Mouse (Mus musculus): Measurements from ENCODE around the gene Acp7.

Acp7 gene

DNA sequence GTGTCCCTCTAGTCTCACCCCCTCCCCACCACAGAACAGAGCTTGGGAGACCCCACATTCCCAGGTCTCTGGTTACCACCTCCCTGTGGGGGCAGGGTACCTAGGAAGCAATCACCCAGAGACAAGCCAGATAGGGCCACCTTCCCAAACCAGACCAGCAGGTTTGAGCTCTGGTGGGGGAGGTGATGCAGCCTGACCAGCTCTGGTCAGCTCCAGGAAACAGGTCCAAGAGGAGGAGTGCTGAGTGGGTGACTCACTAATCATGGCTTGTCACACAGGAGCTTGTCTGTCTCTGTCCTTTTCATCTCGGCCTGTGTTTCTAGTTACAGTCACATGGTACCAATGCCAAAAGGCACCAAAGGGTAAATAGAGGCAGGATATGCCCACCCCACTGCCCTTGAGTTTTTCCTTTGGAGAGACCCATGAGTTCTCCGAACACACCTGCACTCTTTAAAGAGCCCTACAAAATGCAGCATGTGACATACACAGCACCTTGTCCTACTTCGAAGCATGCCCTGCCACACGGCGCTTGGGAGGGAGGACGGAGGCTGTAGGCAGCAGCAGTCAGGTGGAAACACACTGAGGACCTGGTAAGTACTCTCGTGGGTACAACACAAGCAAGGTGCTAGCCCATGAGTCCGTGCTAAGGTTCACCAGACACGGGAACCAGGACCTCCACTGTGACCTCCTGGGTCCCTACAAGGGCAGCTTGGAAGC, 53.1 kb downstream of the Acp7 start:
- DNase-seq (ENCODE audit: extremely low spot score, low read depth, low spot score) = no peak

DNA sequence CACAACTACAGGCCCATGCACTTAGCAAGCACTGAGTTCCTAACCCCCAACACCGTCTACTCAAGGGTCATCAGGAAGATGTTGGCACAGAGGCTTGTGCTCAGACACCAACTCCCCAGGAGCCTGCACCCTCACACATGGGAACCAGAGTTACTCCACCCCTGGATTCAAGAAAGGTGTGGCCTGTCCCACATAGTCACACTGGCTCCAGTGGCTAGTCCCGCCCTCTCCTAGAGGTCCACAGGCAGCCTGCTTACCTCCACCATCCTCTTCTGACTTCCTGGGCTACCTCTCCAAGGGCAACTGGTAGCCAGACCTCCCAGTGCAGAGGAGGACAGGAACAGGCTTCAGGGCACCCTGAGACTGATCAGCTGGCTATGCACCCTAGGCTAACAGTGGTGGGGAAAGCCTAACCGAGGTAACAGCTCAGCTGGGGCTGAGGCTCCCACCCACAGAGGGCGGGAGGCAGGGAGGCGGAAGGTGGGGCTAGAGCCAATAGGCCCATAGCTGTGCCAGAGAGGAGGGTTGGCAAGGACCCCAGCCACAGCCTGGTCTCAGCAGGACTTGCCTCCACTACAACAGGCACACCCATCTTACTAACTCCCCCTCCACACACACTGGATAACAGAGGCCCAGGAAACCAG, 54.7 kb downstream of the Acp7 start:
- DNase-seq (ENCODE audit: extremely low spot score, low read depth, low spot score) = no peak

DNA sequence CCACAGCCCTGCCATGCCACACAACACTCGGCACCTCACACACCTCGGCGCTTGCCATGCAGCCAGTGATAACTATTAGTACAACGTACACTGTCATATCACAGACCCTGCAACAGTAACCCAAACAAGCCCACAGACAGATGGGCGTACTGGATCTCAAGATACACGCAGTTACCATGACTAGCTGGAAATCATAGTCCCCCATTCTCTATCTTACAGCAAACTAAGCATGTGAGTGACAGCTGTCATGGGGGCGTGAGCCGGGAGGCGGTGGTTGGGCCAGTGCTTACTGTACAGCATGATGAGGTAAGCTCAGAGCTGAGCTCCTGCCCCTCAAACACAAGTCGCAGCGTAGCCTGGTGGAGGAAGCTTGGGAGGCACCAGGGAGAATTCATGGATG, 55.5 kb downstream of the Acp7 start:
- no peak for DNase-seq (ENCODE audit: extremely low spot score, low read depth, low spot score)

DNA sequence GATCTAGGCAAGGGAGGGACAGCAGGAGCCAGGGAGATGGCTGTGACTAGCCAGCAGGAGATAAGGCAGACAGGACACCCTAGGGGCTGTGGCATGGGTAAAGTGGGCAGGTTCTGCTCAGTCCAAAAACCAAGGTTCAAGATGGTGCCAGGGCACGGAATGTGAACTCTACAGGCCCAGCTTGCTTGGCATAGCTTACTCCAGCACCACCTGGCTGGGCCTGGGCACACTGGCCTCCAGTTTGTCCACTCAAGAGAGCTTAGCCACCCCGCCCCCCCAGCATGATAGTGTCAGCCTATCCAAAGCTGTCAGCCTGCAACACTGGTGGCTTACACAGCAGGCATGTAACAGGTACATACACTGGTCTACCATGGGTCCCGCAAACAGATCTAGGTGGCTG, 57.9 kb downstream of the Acp7 start:
- no peak for DNase-seq (ENCODE audit: extremely low spot score, low read depth, low spot score)

DNA sequence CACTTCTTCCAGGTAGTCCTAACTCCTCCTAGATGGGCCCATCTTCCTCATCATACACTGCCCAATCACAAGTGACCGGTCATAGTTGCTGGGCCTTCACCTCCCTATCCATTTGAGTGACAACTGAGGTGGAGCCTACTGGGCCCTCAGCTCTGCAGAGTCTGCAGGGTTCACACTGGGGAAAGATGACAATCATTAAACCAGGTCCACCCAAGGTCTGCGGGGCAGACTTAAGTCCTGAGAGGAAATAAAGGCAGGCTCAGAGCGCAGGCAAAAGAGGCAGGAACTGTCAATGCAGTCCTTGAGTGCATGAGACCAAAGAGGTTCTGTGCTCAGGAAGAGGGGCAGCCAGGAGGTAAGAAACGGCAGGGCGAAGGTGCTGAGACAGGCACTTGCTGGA, 58.4 kb downstream of the Acp7 start:
- no peak for DNase-seq (ENCODE audit: extremely low spot score, low read depth, low spot score)

- DNase-seq (ENCODE audit: extremely low spot score, low read depth, low spot score) = no peak
These were observed 60.0 kb downstream of the Acp7 start for GRCm38 (mm10) chr7:28570982-28571682.

DNA sequence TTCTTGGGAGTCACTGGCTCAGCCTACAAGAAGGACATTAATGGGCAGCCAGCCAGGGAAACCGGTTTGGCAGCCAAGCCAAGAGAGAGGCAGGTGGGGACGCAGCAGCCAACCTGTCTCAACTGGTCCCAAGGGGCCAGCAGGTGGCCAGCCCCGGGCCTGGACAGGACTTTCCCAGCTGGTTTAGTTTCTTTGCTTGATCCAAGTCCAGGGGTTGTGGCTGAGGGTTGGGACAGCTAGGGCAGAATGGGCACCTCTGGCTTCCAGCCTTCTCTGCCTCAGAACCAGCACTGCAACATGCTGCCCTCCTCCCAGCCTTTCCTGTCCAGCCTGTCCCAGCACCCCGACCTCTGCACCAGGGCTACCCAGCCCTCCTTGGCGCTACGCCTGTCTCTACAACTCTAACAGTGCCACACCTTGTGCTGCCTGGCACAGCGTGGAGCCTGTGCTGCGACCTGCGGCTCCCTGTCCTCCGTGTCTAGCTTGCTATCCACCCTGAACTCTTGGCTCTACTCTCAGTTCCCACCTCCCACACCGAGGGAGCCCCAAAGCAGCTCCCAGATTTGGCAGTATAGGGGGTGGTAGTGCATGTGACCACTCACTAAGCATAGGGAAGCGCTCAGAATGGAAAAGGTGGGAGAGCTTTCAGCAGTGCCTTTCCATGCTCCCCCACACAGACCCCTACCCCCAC, 60.7 kb downstream of the Acp7 start:
- no peak for DNase-seq (ENCODE audit: extremely low spot score, low read depth, low spot score)

DNA sequence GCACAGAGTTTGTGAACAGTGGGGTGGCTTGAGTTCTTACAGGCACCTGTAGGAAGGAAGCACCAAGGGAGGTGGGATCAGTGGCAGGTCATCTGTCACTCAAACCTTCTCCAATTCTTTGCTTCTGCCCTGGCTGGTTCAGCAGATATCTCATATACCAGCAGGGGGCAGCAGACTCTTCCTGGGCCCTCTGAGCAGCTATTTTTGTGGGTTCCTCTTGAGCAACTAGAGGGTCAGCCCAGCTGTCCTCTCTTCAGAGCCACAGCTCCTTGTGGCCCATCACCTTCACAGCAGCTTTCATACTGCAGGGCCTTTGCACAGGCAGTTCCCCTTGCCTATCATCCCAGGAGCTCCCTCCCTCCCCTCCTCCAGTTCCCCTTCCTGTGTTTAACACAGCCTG, 62.9 kb downstream of the Acp7 start:
- DNase-seq (ENCODE audit: extremely low spot score, low read depth, low spot score) = peak; percentile 12

GRCm38 (mm10) chr7:28567539-28567938, 63.6 kb downstream of the Acp7 start:
- DNase-seq (ENCODE audit: extremely low spot score, low read depth, low spot score) = no peak

GRCm38 (mm10) chr7:28565407-28565806, 65.7 kb downstream of the Acp7 start:
- no peak for DNase-seq (ENCODE audit: extremely low spot score, low read depth, low spot score)

- no peak for DNase-seq (ENCODE audit: extremely low spot score, low read depth, low spot score)
These were observed 68.2 kb downstream of the Acp7 start for GRCm38 (mm10) chr7:28562951-28563350.

DNA sequence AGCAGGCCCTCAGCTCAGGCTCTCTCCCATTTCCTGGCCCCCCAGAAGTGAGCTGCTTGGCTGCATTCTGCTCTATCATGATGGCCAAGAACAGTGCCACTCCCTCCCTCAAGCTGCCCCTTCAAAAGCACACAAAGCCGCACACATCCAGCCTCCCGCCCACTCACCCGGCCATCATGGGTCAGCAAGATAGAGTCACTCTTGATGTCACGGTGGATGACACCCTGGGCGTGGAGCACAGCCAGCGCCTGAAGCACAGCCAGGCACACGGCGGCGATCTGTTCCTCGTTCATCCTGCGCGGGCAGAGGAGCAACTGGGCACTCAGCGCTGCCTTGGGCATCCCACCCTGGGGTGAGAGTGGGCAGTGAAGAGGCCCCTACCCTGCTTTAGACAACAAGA, 68.8 kb downstream of the Acp7 start:
- no peak for DNase-seq (ENCODE audit: extremely low spot score, low read depth, low spot score)

DNA sequence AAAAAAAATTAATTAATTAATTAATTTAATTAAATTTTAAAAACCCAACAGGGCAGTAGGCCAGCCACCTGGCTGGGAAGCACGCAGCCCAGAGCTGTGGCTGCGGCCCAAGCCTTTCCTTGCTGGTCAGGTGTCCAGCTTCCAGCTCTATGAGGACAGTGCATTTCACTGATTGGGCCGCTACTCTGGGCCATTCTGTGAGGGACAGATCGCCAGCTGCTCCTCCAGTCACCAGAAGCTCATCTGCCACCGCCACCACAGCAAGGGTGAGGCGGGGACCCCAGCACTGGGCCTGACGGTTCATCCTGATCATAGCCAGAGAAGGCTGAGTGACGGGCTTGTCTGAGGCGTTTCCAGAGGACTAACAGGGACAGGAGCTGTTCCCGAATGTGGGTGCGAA, 69.2 kb downstream of the Acp7 start:
- DNase-seq (ENCODE audit: extremely low spot score, low read depth, low spot score) = no peak

- no peak for DNase-seq (ENCODE audit: extremely low spot score, low read depth, low spot score)
These were observed 70.3 kb downstream of the Acp7 start for GRCm38 (mm10) chr7:28560856-28561255.

DNA sequence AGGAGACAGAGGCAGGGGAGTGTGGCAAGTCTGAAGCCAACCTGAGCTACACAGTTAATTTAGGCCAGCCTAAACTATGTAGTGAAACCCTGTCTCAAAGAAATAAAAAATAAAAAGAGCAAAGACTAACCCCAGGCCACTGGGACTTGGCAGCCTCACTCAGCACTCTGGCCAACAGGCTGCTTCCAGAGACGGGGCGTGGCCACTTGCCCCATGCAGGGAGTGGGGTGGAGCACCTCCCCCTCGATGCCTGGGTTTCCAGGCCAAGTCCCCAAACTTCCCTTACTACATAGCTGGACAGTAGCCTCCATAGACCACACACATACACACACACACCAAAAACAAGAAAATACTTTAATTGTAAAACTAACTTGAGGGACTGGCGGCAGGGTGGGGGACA, 72.6 kb downstream of the Acp7 start:
- DNase-seq (ENCODE audit: extremely low spot score, low read depth, low spot score) = no peak

DNA sequence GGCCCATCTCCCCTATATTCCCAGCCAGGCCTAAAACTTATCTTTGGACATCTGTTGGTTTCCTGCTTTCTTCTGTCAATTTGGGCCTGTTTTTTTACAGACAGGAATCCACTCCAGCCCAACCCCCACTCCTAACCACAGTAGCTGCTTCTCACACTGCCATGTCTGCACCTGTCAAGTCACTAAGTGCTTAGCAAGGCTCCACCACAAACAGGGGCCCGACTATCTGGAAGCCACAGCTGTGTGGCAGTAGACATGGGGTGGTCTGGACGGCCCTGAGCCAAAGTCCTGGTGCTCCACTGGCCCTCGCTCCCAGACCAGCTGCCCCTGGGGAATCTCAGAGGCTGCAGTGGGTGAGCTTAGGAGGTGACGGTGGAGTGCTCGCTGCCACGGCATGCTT, 73.4 kb downstream of the Acp7 start:
- no peak for DNase-seq (ENCODE audit: extremely low spot score, low read depth, low spot score)

Measured in hindlimb bud, embryonic 11.5 days (tissue).